Mouse (Mus musculus): Measurements from ENCODE around the gene Doc2a. TPM values are rescaled to one million over a fixed set of nuclear protein-coding genes. Genes with fewer than 3 reads are reported as not detected.

Gene Doc2a
- total RNA-seq (2015) (not detected in 2 replicates), total RNA-seq (2017) (not detected in 2 replicates)

DNA sequence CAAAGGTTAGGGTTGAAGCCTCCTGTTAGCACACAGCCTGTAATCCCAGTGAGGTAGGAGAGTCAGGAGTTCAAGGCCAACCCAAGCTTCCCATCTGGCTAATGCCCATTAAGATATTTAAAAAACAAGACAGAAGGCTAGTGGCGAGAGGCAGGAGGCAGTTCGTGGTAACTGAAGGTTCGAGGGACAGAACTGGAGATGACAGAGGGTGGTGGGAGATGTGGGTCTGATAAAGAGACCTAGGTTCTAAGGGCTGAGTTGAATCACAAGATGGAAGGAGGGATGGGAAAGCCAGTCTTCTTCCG, at the start of gene Doc2a:
Gene Doc2a, plus strand, starts transcription at position 301 of the 305 bp plus-strand sequence.
- ATAC-seq (ENCODE audit: poor library complexity, severe bottlenecking): no peak

DNA sequence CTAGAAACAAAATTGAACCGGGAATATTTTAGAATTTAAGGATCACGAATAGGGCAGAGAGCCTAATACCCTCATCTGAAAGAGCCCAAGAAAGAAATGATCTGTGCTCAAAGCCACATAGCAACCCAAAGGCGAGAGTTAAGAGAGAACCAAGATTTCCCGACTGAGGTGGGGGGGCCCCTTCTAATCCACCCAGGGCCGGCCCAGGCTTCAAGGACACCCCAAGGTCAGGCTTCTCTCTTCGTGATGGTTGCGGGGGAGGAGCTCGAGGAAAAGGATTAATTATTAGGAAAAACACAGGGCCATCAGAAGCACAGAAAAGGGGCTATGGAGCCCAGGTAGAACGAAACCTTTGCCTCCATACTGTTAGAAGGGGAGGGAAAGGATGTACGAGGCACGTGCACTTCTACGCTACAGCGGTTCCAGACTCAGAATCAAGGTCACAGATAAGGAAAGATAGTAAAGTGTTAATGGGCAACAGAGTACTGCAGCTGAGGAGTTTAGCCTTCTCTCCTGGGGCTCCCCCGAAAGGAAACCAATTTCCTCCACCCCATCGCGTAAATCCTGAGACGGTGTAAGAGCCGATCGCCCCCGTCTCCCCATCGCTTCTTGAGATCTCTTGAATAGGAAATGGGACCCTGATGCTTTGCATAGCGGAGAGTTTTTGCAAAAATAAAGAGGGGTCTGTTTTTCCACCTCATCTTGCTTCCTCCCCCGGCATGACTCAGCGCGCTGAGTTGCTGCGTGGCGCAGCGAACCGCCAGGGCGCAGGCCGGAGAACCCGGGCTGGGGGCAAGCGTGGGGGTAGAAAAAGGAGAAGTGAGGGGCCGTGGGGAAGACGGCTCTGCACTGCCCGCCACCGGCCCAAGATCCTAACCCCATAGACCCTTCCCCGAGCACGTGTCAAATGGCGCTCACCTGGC, 48.8 kb upstream of the Doc2a start:
- ATAC-seq (ENCODE audit: poor library complexity, severe bottlenecking): peak; percentile 58

DNA sequence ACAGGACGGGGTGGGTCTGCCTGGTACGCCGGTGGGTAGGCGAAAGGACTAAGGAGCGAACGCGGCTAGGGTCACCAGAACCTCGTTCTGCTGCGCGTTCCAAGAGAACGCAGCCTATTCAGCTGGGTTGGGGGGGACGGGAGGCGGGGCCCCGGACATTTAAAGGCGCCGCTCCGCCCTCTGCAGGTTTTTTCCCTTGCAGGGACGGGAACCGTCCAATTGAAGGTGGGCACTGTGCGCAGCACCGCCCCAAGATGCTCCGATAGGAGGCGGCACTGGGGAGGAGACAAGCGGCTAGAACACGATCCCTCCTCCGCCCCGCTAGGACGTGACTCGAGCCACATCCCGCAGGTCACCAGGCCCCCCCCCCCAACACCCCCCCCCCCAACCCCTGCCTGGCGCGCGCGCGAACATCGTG, 48.2 kb upstream of the Doc2a start:
- ATAC-seq (ENCODE audit: poor library complexity, severe bottlenecking): peak; percentile 79

DNA sequence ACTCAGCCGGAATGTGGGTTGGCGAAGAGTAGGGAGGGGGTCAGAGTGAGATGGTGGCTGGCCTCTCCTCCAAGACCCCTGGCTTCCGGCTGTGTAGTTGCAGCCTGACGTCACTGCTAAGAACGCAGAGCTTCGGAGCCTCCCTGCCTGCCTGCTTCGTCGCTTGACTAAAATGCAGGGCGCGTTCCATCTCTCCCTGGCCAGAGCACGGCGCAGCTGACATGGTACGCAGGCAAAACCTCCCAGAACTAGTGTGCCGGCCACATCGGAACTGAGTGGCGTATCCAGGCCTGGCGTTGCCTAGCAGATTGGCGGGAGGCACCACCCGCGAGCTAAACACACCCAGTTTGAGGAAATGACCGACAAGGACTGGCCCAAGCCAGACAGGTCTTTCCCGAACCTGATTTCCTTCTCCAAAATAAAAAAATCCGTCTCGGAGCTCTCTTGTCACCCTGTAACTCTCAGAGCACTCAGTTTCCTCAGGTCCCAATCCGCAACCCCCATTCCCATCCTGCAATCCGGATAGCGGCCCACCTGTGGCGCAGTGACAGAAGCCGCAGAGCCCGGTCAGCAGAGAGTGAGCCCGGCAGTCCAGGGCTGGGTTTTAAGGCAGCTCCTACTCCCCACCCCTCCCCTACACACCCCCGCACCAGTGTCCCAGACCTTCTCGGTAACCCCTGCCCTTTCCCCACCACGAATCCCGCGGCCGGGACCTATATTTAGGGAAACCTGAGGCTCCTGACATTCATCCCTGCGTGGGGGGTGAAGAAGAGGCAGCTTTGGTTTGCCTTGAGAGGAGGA, 47.5 kb upstream of the Doc2a start:
- ATAC-seq (ENCODE audit: poor library complexity, severe bottlenecking): peak; percentile 65

DNA sequence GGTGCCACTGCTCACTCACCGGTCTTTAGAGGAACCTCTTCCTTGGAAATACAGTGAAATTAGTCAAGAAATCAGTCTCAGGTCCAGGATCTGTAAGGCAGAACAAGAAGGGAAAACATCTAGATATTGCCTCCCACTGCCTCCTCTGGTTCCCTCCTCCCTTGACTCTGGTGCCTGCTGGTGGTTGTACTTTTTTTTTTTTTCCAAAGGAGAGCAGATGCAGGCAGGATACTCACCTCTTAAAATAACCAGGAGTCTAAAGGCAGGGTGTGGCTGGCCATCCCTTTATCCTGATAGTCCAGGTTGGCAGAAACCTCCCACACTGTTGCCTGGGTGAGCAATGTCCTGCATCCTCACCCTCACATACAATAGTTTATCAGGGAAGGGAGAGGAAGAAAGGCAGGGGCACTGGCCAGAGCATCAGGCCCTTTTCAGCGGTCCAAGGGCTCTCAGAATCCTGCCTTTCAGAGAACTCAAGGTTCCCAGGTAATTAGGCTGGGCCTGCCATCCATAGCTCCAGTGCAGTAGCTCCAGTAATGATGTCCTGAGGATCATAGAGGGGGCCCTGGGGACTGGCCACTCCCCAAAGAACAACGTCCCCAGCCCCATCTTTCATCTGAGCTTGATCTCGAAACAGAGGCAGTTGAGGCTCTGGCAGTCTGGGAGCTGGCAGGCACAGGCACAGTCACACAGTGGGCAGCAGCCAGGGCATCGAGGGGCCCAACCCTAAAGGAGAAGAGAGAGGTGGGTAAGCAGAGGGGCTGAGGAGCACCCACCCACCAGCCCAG, 46.8 kb upstream of the Doc2a start:
- no peak for ATAC-seq (ENCODE audit: poor library complexity, severe bottlenecking)

DNA sequence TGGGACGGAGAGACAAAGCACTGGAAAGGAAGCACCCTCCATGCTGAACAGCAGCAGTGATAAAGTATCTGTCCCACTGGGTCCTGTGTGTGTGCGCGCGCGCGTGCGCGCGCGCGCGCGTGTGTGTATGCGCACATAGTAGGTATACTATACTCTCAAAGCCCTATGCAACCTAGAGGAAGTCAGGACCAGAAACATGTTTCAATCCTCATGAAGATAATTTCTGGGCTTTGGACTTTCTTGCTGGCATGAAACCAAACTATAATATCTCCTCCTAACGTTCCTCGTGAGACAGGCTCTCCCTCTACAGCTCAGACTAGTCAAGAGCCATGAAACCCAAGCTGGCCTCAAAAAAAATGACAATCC, 46.2 kb upstream of the Doc2a start:
- ATAC-seq (ENCODE audit: poor library complexity, severe bottlenecking): no peak

DNA sequence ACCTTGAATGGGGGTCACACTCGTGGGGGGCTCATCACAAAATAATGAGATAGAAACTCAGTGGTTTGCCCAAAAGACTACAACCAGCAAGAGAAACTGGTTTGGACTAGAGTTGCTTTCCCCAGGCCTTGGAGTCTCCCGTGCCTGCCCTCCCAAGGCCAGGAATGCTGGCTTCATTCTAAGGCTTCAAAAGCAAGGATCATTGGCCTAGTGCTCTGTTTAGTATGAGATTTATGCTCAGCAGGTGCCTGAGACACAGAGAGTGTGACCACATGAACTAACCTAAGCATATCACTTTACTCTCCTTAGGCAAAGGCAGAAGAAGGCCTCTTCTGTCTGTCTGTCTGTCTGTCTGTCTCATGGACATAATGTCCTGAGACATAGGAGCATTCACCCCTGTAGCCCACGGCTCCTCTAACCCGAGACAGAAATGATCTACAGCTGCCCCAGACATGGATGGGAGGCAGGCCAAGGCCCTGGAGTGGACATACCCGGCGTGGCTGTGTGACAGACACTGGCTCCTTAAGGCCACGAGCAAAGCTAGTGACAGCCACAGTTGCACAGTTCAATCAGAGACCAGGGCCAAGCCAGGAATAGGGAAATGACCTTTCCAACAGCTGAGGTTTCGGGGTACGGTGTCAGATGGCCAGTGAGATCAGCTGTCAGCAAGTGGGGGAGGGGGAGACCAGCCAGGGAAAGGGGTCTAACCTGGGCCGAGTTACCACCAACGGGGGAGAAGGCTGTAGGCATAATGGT, 44.9 kb upstream of the Doc2a start:
- no peak for ATAC-seq (ENCODE audit: poor library complexity, severe bottlenecking)

DNA sequence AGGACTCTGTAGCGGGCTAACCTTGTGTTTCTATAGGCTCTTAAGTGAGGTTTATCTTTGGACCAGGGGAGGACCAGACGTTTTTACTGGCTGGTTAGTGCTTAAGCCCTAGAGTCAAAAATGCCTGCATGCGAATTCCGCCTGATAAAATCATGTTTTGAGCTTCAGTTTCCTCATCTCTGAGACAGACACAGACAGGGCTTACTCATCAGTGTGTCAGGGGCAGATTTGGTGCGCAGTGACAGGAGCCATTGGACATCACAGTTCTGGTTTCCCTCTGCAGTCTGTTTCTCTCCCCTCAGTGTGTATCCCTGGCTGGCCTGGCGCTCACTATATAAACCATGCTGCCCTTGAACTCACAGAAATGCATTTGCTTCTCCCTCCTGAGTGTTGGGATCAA, 44.0 kb upstream of the Doc2a start:
- no peak for ATAC-seq (ENCODE audit: poor library complexity, severe bottlenecking)

DNA sequence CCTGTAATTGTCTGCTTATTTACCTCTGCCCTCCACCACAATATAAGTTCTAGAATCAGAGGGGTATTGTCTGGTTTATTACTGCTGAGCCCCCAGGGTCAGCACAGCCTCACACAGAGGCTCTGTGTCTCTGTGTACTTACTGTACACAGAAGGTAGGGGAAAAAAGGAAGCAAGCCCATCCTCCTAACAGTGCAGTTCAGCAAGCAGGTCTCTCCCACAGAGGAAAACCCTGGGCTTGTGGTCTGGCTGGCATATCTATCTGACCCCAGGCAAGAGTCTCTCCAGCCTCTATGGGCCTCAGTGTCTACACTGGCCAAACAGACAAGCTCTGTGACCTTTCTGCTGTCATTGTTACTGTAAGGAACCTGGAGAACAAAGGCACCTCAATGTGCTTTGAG, 43.5 kb upstream of the Doc2a start:
- ATAC-seq (ENCODE audit: poor library complexity, severe bottlenecking): no peak

DNA sequence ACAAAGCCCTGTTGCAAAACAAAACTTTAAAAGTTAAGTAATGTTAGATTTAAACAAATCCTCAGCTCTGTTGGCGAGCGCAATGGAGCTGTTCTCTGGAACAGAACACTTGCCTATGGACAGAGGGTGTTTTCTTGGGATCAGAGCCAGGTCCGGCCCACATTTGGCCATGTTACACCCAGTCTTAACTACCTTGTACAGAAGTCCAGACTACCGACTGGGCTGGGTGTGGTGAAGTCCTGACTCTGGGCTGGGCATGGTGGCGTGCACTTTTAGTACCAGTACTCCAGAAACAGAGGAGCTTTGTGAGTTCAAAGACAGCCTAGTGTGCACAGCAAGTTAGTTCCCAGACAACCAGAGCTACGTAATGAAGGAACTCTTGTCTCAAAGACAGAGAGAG, 40.3 kb upstream of the Doc2a start:
- no peak for ATAC-seq (ENCODE audit: poor library complexity, severe bottlenecking)

DNA sequence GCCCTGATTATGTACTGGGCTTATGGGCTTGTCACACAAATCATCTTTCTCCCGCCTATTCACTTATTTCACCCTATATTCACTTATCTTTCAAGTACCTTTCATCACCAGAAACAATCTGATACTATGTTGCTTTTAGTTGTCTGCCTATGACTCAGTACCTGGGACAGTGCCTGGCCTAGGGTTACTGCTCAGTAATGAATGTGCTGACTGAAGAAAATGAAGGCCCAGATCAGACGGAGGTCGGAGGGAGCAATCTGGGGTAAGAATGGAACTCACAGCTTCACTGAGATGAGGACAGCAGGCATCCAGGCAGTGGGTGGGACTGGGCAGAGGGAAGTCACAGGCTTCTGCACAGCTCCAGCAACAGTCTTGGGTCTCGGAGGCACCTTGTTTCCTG, 39.8 kb upstream of the Doc2a start:
- no peak for ATAC-seq (ENCODE audit: poor library complexity, severe bottlenecking)

DNA sequence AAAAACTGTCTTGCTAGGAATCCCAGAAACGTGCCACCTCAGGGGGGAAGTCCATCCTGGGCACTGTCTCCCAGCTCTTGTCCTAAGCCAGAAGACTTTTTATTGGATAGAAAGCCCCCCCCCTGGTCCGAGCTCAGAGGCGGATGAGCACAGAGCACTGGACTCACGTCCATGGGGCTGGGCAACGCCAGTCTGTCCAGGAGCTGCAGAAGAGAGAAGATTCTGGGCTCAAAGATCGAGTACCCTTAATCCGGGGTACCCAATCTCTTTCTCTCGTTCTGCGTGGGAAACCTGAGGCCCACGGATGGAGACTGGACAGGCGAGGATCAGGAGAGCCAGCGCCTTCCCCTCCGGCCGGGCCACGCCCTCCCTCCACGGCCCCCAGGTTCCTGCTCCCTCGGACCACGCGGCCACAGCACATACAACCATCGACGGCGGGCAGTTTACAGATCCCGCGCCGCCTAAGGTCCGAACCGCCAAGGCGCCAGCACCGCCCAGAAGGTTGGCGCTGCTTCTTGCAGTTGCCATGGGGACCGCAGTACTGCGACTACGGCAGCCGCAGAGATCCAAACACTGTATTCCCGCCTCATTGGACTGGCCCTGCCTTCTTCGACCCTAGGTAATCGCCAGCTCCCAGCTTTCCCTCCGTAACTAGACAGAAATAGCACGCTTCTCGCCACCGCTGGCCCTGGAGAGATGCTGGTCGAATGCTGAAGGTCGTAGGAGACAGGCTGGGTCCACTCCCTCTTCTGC, 38.3 kb upstream of the Doc2a start:
- ATAC-seq (ENCODE audit: poor library complexity, severe bottlenecking): peak; percentile 93

DNA sequence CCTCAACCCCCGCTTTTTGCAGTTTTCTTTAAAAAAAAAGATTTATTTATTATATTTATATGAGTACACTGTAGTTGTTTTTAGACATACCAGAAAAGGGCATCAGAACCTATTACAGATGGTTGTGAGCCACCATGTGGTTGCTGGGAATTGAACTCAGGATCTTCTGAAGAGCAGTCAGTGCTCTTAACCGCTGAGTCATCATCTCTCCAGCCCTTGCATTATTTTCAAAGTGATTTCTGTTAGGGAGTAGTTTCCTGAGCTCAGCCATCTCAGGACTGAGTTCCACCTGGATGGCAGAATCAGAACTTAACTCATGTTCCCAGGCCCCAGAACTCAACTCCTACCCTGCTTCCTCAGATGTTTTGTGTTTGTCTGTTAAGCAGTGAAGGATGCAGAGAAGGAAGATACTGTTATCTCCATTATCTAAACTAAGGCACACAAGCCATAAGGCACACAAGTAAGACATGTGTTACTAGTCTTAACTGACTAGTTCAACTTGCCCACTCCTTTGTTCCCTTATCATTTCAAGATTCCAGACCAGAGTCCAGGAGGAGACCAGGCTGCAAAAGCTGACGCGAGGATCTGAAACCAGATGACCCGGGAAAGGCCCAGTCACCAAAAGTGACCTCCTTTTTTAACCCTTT, 37.4 kb upstream of the Doc2a start:
- ATAC-seq (ENCODE audit: poor library complexity, severe bottlenecking): no peak

DNA sequence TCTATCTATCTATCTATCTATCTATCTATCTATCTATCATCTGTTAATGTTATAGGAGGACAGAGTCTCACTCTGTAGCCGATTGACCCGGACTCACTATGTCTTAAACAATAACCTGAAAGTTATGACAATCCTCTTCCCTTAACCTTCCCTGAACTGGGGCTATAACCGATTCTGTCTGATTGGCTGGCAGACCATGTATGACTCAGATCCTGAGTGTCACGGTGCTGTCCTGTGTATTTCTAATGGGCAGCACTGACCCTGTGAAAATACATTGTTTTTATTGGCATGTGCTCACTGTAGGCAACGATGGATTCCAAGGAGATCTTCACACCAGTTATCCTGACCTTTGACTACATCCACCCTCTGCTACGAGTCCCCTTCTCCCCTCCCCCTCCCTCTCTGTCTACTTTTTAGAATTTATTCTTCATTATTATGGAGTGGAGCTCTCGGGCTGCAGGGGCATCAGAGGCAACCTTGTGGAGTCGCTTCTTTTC, 31.4 kb upstream of the Doc2a start:
- no peak for ATAC-seq (ENCODE audit: poor library complexity, severe bottlenecking)

DNA sequence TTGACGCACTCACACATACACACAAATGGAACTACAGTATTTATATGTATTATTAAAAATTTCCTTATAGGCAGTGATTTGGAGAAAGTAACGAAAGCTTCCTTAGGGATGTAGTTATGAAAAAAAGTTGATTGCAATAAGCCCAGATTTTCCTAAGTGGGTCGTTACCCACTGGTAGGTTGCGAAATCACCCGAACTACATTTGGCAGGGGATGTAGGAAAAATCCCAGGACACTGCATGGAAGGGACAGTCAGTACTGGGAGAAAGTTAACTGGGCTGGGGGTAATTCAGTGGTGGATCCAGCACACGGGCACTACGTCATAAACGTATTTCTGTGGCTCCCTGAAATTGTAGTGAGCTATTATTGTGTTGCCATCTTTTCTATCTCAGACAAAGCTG, 30.7 kb upstream of the Doc2a start:
- ATAC-seq (ENCODE audit: poor library complexity, severe bottlenecking): no peak

DNA sequence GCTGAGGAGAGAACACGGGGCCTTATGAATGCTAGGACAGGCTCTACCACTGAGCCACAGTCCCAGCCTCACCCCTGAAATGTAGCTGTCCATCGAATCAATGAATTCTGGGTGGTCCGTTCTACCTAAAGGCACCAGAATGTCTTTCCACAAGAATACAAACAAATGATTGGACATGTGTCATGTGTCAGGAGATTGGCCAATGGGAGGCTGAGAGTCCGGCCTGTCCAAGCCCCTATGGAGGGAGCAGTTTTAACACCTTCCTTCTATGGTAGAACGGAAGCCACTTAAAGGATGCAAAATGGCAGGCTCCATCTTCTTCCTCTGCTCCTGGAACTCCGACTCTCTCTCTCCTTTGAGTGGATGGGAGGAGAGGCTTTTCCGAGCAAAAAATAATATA, 29.6 kb upstream of the Doc2a start:
- no peak for ATAC-seq (ENCODE audit: poor library complexity, severe bottlenecking)

DNA sequence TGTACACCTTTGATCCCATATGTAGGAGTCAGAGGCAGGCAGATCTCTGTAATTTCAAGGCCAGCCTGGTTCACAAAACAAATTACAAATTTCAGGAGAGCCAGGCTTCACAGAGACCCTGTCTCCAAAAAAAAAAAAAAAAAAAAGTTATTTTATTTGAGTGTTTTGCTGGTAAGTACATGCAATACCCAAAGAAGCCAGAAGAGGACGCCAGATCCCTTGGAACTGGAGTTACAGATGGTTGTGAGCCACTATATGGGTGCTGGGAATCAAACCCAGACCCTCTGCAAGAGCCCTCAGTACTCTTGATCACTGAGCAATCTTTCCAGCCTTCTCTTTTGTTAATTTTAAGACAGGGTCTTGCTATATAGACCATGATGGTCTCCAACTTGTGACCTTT, 28.4 kb upstream of the Doc2a start:
- ATAC-seq (ENCODE audit: poor library complexity, severe bottlenecking): no peak

DNA sequence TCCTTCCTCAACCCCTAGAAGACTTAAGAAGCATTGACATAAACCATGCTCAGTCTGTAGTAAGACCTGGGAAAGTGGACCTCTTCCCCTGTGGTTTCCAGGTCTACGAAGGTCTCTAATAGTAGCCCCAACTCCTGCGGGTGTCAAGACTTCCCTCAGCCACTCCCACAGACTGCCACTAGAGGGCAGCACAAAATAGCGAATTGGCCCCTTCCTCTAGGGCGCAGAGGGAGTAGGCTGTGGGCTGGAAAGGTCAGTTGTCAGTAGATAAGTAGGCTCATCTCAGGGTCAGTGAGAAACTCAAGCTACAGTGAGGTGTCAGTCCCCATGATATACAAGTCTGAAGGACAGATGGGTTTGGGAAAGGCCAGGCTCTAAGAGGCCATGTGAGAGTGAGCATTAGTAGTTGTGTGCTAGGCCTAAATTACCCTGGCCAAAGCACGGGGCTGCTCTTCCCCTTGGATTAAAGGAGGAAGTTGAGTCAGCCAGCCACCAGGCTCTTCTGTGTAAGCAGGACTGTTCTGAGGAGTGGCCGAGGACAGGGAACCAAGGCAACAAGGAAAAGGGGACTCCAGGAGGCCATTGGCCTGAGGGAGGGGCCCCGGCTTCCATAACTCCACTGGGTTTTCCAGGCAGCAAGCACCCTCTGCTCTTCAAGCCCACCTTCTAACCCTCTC, 25.2 kb upstream of the Doc2a start:
- ATAC-seq (ENCODE audit: poor library complexity, severe bottlenecking): peak; percentile 91

DNA sequence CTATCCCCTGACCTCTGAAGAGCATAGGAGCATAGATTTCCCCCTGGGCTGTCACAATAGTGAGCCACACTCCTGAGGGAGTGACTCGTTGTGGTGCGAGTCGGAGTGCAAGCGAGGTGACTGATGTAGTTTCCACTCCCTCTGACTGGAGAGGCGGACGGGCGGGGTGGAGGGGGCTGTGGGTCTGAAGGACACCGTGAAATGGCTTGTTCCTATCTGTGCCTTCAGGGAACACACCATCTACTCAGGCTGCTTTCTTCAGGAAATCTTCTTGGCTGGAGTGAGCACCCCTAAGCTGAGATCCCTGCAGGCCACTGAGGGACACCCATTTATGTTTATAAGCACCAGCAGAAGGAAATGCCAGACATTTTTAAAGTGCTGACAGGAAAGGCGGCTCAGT, 24.5 kb upstream of the Doc2a start:
- no peak for ATAC-seq (ENCODE audit: poor library complexity, severe bottlenecking)
